Mouse (Mus musculus): ENCODE results near the gene Slc16a2. TPM values are rescaled to one million over a fixed set of nuclear protein-coding genes. Genes with fewer than 3 reads are reported as not detected.

Slc16a2 gene
- polyA plus RNA-seq, 1 experiment from 2014 or later: 3.1 TPM

GRCm38 (mm10) chrX:103733091-103733490, 88.7 kb downstream of the Slc16a2 start:
- in situ Hi-C loops (cut with MboI; ENCODE audit: low pct_unique_long_range_greater_than_20kb): no loop called here
- ATAC-seq: no peak
- CTCF ChIA-PET: no interaction called here
- DNase-seq (ENCODE audit: low read depth, low spot score): no peak
- POLR2A ChIA-PET: interaction anchor here (0.6 kb wide), 1 partner anchor 20 kb away, joined by 4 read pairs; no protein-coding TSS in a partner anchor
- TF ChIP-seq CTCF (IDR thresholded peaks at IDR 0.05): no peak
- H3K27me3 ChIP-seq: peaks cover 22% of the 10 kb centered on the region

GRCm38 (mm10) chrX:103732033-103732703, 89.6 kb downstream of the Slc16a2 start:
- TF ChIP-seq CTCF (IDR thresholded peaks at IDR 0.05): no peak
- in situ Hi-C loops (cut with MboI; ENCODE audit: low pct_unique_long_range_greater_than_20kb): no loop called here
- DNase-seq (ENCODE audit: low read depth, low spot score): no peak
- peaks cover 18% of the 10 kb centered on the region for H3K27me3 ChIP-seq
- CTCF ChIA-PET: interaction anchor here (1.1 to 1.3 kb wide), 2 partner anchors 12 to 17 kb away, joined by 3 read pairs; no protein-coding TSS in a partner anchor
- POLR2A ChIA-PET: no interaction called here
- no peak for ATAC-seq

GRCm38 (mm10) chrX:103722437-103722836, 99.3 kb downstream of the Slc16a2 start:
- ChIA-PET CTCF (no interaction called here), POLR2A (no interaction called here)
- ATAC-seq (no peak), DNase-seq (ENCODE audit: low read depth, low spot score) (no peak)
- in situ Hi-C loops (cut with MboI; ENCODE audit: low pct_unique_long_range_greater_than_20kb): no loop called here
- H3K27me3 ChIP-seq: peaks cover 58% of the 10 kb centered on the region
- TF ChIP-seq CTCF (IDR thresholded peaks at IDR 0.05): no peak

- in situ Hi-C loops (cut with MboI; ENCODE audit: low pct_unique_long_range_greater_than_20kb): no loop called here
- no peak for DNase-seq (ENCODE audit: low read depth, low spot score)
Observed at GRCm38 (mm10) chrX:103719618-103720185, 102.1 kb downstream of the Slc16a2 start.

GRCm38 (mm10) chrX:103712922-103713321, 108.9 kb downstream of the Slc16a2 start:
- ChIA-PET POLR2A (no interaction called here), CTCF (interaction anchor here (1.5 to 1.7 kb wide), 3 partner anchors 11 to 21 kb away, joined by 3 read pairs; no protein-coding TSS in a partner anchor)
- H3K27me3 ChIP-seq: peaks cover 47% of the 10 kb centered on the region
- ATAC-seq (no peak), DNase-seq (ENCODE audit: low read depth, low spot score) (no peak)
- in situ Hi-C loops (cut with MboI; ENCODE audit: low pct_unique_long_range_greater_than_20kb): no loop called here
- TF ChIP-seq CTCF (IDR thresholded peaks at IDR 0.05): no peak

More at GRCm38 (mm10) chrX:103719618-103720185, 102.1 kb downstream of the Slc16a2 start:
- peaks cover 54% of the 10 kb centered on the region for H3K27me3 ChIP-seq
- TF ChIP-seq CTCF (IDR thresholded peaks at IDR 0.05): no peak
- ATAC-seq: no peak
- ChIA-PET POLR2A (no interaction called here), CTCF (interaction anchor here (0.9 to 1.6 kb wide), 3 partner anchors 8 to 19 kb away, joined by 3 to 4 read pairs (median 3); no protein-coding TSS in a partner anchor)

GRCm38 (mm10) chrX:103709671-103710070, 112.1 kb downstream of the Slc16a2 start:
- in situ Hi-C loops (cut with MboI; ENCODE audit: low pct_unique_long_range_greater_than_20kb): no loop called here
- TF ChIP-seq CTCF (IDR thresholded peaks at IDR 0.05): no peak
- DNase-seq (ENCODE audit: low read depth, low spot score) (no peak), ATAC-seq (no peak)
- POLR2A ChIA-PET: no interaction called here
- H3K27me3 ChIP-seq: peaks cover 26% of the 10 kb centered on the region
- CTCF ChIA-PET: interaction anchor here (1.1 to 1.4 kb wide), 3 partner anchors 8 to 32 kb away, joined by 3 to 4 read pairs (median 4); no protein-coding TSS in a partner anchor

- H3K27me3 ChIP-seq: peaks cover 18% of the 10 kb centered on the region
- no peak for TF ChIP-seq CTCF (IDR thresholded peaks at IDR 0.05)
- ATAC-seq: no peak
- ChIA-PET POLR2A (no interaction called here), CTCF (interaction anchor here (1.1 to 1.4 kb wide), 2 partner anchors 10 to 33 kb away, joined by 3 to 4 read pairs; no protein-coding TSS in a partner anchor)
- DNase-seq (ENCODE audit: low read depth, low spot score): no peak
- in situ Hi-C loops (cut with MboI; ENCODE audit: low pct_unique_long_range_greater_than_20kb): no loop called here
Observed at GRCm38 (mm10) chrX:103708592-103708991, 113.2 kb downstream of the Slc16a2 start.

GRCm38 (mm10) chrX:103704611-103705010, 117.2 kb downstream of the Slc16a2 start:
- DNase-seq (ENCODE audit: low read depth, low spot score) (no peak), ATAC-seq (no peak)
- POLR2A ChIA-PET: no interaction called here
- peaks cover 14% of the 10 kb centered on the region for H3K27me3 ChIP-seq
- in situ Hi-C loops (cut with MboI; ENCODE audit: low pct_unique_long_range_greater_than_20kb): no loop called here
- CTCF ChIA-PET: interaction anchor here (1.2 to 1.6 kb wide), 2 partner anchors 9 to 31 kb away, joined by 3 to 5 read pairs; no protein-coding TSS in a partner anchor
- TF ChIP-seq CTCF (IDR thresholded peaks at IDR 0.05): no peak

- CTCF ChIA-PET: interaction anchor here (1.0 to 1.6 kb wide), 3 partner anchors 8 to 32 kb away, joined by 3 to 5 read pairs (median 4); no protein-coding TSS in a partner anchor
- H3K27me3 ChIP-seq: peaks cover 8% of the 10 kb centered on the region
- POLR2A ChIA-PET: no interaction called here
- TF ChIP-seq CTCF (IDR thresholded peaks at IDR 0.05): no peak
- no peak for DNase-seq (ENCODE audit: low read depth, low spot score)
- in situ Hi-C loops (cut with MboI; ENCODE audit: low pct_unique_long_range_greater_than_20kb): no loop called here
- no peak for ATAC-seq
Observed at GRCm38 (mm10) chrX:103704024-103704423, 117.8 kb downstream of the Slc16a2 start.

GRCm38 (mm10) chrX:103697796-103698195, 124.0 kb downstream of the Slc16a2 start:
- TF ChIP-seq CTCF (IDR thresholded peaks at IDR 0.05): no peak
- peaks cover 43% of the 10 kb centered on the region for H3K27me3 ChIP-seq
- no peak for DNase-seq (ENCODE audit: low read depth, low spot score)
- POLR2A ChIA-PET: no interaction called here
- CTCF ChIA-PET: interaction anchor here (0.8 to 2.5 kb wide), 3 partner anchors 23 to 44 kb away, joined by 3 to 8 read pairs (median 3); no protein-coding TSS in a partner anchor
- in situ Hi-C loops (cut with MboI; ENCODE audit: low pct_unique_long_range_greater_than_20kb): no loop called here
- no peak for ATAC-seq

- CTCF ChIA-PET: interaction anchor here (1.0 to 2.5 kb wide), 6 partner anchors 8 to 242 kb away, joined by 3 to 8 read pairs (median 3); no protein-coding TSS in a partner anchor
- in situ Hi-C loops (cut with MboI; ENCODE audit: low pct_unique_long_range_greater_than_20kb): no loop called here
- ATAC-seq (no peak), DNase-seq (ENCODE audit: low read depth, low spot score) (no peak)
- POLR2A ChIA-PET: no interaction called here
- TF ChIP-seq CTCF (IDR thresholded peaks at IDR 0.05): no peak
- H3K27me3 ChIP-seq: peaks cover 55% of the 10 kb centered on the region
Observed at GRCm38 (mm10) chrX:103696081-103696519, 125.7 kb downstream of the Slc16a2 start.

Measured in Patski (cell line).